Mouse (Mus musculus) bone marrow macrophage, adult 2 months (primary cell): ENCODE data around the gene Gga1. TPM values are rescaled to one million over a fixed set of nuclear protein-coding genes. Genes with fewer than 3 reads are reported as not detected.

Source experiments
- H3K27ac ChIP-seq: 2 replicates; pipeline ENCODE4 v1.5.1; 2012; ENCODE audit warnings: low read depth, low read length; ENCODE audit not compliant: insufficient read depth
- H3K4me1 ChIP-seq: 2 replicates; pipeline ENCODE4 v1.6.1; 2012; ENCODE audit warnings: low read length; ENCODE audit not compliant: control insufficient read depth, insufficient read depth
- H3K4me3 ChIP-seq: 2 replicates; pipeline ENCODE4 v1.5.1; 2012; ENCODE audit warnings: mild to moderate bottlenecking, low read length, moderate library complexity; ENCODE audit not compliant: insufficient read depth
- CTCF ChIP-seq: IDR thresholded peaks from 2 replicates; pipeline ENCODE4 v1.5.1; 2012; ENCODE audit warnings: low read depth, mild to moderate bottlenecking, low read length, moderate library complexity
- POLR2A ChIP-seq: IDR thresholded peaks from 2 replicates; pipeline ENCODE4 v1.6.1; 2012; ENCODE audit warnings: mild to moderate bottlenecking, low read depth, low read length, borderline replicate concordance
- polyA plus RNA-seq: library from polyadenylated mRNA; stranded (reverse); fragments of >200 nt; gene quantifications from 2 replicates; pipeline ENCODE4 v1.2.4, GENCODE M21; 2012; ENCODE audit not compliant: missing spikeins, insufficient read depth, insufficient read length

Gene Gga1
- 68.7 and 76.5 TPM in 2 replicates for polyA plus RNA-seq

DNA sequence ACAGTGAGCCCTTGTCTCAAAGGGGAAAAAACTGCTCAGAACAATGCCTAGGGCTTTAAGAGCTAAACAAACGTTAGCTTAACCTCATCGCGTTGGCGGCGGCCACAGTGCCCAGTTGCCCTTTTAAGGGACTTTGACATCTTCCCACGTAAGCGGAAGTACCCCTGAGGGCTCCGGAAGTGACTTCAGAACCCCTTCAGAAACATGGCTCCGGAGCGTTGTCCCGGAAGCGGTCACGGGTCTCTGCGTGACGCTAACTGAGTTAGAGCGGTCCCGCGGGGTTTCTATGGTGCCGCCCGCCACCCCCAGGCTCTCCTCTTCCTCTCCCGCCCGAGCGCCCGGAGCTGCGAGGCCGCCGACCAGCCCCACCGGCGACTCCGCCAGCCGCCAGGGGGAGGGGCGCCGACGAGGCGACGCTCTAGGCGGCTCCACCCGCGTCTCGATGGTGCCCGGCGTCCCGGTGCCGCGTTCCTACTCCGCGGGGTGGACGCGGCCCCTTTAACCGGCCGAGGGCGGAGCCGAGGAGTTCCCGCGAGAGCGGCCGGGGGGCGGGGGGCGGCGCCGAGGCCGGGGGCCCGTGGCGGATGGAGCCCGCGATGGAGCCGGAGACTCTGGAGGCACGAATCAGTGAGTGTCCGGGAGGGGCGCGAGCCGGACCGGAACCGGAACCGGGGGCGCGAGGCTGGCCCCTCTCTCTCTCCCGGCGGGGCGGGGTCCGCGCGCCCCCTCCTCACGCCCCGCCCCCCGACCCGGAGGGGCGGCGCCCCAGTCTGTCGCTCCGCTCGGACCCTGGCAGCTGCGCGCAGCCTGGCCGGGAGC is at the start of gene Gga1:
Gga1 (plus strand) TSS at position 200 of the 819 bp plus-strand sequence.
- TF ChIP-seq CTCF, result no peak
- no peak for TF ChIP-seq POLR2A
- peak within 1 kb of the TSS; percentile 65 for H3K4me3 ChIP-seq
- H3K27ac ChIP-seq, result peak within 1 kb of the TSS; percentile 90
- H3K4me1 ChIP-seq, result peaks cover 22% of the 10 kb centered on the region

DNA sequence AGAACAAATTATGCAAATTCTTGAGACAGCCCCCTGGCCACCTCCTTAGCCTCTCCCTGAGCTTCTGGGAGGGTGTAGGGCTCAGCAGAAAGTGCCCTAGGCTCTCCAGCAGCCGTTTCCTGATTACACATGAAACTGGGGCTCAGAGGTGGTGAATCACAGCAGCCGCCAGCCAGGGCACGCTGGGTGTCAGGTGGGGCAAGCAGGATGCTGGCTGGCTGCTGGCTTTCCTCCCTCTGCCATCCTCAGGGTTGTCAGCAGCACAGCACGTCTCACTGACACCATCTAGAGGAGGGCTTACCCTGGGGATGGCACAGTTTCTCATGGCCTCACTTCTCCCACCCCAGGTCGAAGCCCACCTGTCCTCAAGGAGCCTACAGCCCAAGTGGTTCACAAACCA is 48.7 kb upstream of the Gga1 start:
- TF ChIP-seq CTCF, result no peak
- no peak for TF ChIP-seq POLR2A
- Histone ChIP-seq H3K4me1 (no peaks in the 10 kb centered on the region), H3K4me3 (no peak overlapping the region), H3K27ac (no peak overlapping the region)

DNA sequence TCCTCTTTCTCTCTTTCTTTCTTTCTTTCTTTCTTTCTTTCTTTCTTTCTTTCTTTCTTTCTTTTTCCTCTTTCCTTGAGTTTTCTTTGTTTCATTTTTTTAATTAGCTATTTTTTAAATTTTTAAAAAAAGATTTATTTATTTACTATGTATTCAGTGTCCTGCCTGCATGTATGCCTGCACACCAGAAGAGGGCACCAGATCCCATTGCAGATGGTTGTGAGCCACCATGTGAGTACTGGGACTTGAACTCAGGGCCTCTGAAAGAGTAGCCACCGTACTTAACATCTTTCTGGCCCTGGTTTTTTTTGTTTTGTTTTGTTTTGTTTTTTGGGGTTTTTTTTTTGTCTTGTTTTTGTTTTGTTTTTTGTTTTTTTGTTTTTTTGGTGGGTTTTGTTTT is 47.4 kb upstream of the Gga1 start:
- no peak for TF ChIP-seq CTCF
- TF ChIP-seq POLR2A, result no peak
- H3K4me3 ChIP-seq, result no peak overlapping the region
- no peak overlapping the region for H3K27ac ChIP-seq
- H3K4me1 ChIP-seq, result no peaks in the 10 kb centered on the region

DNA sequence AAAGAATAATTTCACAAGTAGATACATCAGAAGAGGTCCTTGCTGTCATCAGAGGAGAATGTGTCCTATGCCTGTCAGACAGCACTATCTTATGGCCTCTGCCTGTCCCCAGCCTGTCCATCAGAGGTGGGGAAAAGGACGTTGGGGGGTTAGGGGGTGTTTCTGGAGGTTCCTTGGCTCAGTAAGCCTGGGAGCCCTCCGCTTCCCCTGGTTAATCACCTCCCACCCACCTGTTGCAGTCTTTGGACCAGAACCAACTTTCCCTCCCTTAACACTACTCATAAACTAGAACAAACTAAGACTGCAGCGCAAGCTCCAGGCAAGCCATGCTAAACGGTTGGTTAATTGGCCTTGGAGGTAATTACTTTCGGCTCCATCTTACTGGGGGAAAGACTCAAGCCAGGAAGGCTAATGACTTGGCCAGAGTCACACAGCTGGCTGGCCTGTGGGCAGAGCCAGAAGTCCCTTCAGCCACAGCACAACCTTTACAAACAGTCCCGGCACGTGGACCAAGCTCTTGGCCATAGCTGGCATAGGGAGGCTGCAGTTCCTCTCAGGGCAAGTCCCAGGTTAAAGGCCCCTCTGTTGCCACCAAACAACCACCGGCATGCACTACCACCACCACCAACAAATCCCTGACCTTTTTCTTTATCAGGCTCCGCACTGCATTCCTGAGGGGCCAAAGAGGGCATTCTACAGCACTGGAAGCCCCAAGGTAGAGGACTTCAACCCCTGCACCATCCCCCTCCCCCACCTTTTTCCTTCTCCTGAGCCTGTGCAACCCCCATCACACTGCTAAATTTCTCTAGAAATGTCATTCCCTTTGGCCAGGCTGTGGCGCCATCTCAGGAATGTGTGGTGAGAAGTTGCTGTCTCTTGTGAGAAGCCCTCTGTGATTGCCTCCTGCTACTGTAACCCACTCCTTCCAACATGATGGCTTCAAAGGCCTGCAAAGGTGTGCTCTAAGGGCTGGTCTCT is 46.0 kb upstream of the Gga1 start:
- Histone ChIP-seq H3K4me3 (no peak overlapping the region), H3K4me1 (no peaks in the 10 kb centered on the region), H3K27ac (no peak overlapping the region)
- no peak for TF ChIP-seq POLR2A
- TF ChIP-seq CTCF, result no peak

DNA sequence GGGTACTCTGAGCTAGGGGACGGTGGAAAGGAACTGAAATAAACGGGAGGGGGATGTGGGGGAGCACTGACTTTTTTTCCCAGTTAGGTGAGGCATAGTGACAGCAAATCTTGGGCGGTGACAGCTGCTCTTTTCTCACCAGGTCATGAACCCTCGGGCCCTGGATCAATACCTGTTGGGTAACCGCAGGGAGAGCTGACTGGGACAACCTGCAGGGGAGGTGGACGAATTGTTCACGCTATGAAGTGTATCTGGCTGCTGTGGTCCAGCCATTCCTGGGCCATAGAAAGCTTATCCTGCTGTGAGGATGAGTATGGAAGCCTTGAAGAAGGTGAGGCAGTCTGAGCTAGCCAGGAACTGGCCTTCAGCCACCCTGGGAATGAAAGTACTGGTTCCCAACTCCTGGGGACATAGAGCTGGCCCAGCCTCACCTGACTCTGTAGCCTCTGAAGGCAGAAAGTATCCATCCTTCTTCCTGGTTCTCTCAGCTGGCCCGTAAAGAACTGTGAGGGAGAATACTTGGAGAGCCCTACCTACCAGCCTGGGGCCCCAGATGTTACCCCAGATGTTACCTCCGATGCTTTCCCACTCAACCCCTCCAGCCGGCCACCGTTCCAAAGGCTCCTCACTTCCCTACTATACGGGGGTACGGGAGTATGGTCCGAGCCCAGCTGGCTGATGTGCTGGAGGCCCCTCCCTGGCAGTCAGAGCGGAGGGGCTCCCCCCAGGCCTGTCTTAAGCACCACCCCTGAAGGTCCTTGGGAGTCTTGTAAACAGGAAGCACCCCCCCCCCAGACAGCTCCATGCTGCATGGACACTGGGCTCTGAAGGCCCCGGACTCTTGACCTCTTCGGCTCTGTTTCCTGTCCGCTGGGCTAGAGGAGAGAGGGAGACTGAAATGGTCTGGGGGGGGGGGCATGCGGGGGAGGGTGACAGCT is 45.0 kb upstream of the Gga1 start:
- Histone ChIP-seq H3K4me1 (no peaks in the 10 kb centered on the region), H3K27ac (no peak overlapping the region), H3K4me3 (no peak overlapping the region)
- no peak for TF ChIP-seq POLR2A
- TF ChIP-seq CTCF, result no peak

DNA sequence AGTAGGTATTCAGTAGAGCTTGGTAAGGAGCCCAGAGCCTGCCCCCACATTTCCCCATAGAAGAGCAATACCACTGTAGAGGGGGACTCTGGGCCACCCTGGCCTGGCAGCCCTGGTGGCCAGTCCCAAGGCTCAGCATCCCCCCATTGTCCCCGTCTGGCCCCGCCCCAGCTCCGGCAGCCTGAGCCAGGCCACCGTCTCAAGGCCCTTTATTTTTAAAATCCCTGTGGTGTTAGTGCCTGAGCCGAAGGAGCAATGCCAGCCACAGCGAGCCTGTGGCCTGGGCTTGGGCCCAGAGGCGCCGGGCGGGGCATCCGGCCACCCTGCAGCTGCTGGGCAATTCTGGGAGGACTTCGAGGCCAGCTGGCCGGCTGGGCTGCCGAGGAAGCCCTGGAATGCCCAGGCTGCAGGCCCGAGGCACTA is 44.3 kb upstream of the Gga1 start:
- H3K4me1 ChIP-seq, result no peaks in the 10 kb centered on the region
- no peak overlapping the region for H3K27ac ChIP-seq
- H3K4me3 ChIP-seq, result no peak overlapping the region
- TF ChIP-seq POLR2A (no peak), CTCF (no peak)

DNA sequence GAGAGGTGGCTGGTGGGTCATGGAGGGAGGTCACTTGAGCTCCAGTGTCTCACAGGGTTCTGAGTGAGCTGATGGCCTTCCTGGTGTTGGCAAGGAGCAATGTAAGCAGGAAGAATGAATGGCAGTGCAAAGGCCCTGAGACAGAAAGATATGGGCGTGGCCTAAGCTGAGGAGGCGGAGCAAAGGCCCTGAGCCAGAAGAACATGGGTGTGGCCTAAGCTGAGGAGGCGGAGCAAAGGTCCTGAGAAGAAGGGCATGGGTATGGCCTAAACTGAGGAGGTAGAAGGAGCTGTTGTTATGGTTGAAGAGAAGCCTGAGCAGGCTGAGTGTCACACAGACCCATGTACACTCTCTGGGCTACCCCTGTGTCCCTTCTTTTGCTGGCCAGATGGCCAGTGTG is 43.4 kb upstream of the Gga1 start:
- TF ChIP-seq POLR2A (no peak), CTCF (no peak)
- Histone ChIP-seq H3K4me3 (no peak overlapping the region), H3K4me1 (no peaks in the 10 kb centered on the region), H3K27ac (no peak overlapping the region)

DNA sequence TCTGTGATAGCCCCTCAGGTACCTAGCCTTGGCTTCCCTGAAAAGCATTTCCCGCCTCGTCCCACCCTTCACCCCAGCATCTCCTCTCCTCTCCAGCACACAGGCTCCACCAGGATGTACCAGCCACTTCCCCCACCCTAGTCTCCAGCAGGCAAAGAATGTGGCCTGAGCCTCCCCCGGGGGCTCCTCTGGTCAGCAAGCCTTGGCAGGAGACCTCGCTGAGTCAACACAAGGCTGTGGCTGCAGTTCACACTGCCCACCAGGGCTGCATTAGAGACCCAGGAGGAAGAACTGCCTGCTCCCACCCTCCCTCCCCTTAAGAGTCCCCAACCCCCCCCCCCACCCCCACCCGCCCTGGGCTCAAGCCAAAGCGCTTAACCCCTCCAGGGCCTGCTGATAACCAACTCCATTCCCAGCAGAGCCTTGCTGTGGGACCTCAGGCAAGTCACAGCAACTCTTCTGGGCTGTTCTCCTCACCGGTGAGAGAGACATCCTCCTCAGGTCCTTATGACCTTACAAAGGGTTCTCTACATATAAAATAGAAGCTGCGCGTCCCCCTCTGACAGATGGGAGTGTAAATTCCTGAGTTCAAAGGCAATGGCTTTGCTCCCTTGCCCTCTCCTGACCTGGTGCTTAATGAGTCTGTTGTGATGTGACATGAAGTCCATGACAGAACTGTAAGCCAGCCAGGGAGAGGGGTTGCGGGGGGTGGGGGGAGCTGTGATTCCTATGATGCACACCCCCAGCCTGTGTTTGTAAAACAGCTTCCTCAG is 42.6 kb upstream of the Gga1 start:
- Histone ChIP-seq H3K4me1 (no peaks in the 10 kb centered on the region), H3K27ac (no peak overlapping the region)

More for the DNA sequence above, 42.6 kb upstream of the Gga1 start:
- TF ChIP-seq POLR2A (no peak), CTCF (no peak)
- H3K4me3 ChIP-seq, result no peak overlapping the region
